Mouse (Mus musculus): ENCODE measurements around the gene Nceh1.

DNA sequence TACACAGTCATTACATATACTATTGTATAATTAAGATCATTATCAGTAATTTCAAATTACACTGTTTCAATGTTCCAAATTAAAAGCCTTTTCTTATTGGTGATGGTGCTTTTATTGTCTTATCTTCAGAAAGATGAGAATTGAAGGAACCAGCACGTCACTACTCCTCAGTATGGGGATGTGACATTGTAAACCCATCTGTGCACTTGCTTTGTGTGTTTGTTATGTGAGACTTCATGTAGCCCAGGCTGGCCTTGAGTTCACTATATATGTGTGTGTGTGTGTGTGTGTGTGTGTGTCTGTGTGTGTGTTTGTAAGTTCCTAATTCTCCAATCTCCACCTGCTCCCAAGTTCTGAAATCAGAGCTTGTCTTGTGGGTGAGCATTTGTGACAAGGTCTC lies 12.5 kb upstream of the Nceh1 start:
- no peak for TF ChIP-seq CTCF (IDR thresholded peaks at IDR 0.05; ENCODE audit: insufficient read depth, low read length)
- no peak for TF ChIP-seq POLR2A (IDR thresholded peaks at IDR 0.05; ENCODE audit: borderline replicate concordance, extremely low read depth, low read depth, low read length)

Measured in lung, adult 2 months (tissue).